Mouse (Mus musculus) central nervous system, embryonic 18 days (tissue): ENCODE results near the gene Cd69. TPM values are rescaled to one million over a fixed set of nuclear protein-coding genes. Genes with fewer than 3 reads are reported as not detected.

Experiments used
- polyA plus RNA-seq: library from polyadenylated mRNA; depleted of rRNA; stranded (reverse); fragments of >200 nt; gene quantifications from 2 replicates; pipeline ENCODE4 v1.2.3, GENCODE M21; 2012; rRNA removed

Gene Cd69
- polyA plus RNA-seq: 0.04 TPM in 1 of 2 replicates, not detected in the other

DNA sequence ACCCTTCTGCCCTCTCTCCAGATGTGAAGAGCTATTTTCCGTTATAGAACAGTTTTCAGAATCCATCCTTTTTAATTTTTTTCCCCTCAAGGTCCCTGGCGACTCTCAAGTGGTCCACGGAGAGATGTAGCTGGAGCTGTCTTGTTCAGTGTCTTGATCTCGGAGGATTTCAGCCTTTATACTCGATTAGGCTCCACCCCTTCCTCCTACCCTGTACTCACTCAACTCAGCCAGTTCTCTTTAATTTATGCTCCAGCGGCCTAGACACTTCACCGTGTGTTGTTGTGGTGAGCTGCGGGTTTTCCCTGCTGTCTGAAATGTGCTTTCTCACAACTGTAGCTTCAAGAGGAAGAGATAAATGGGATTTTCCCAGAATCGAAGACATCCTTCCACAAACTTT, at the start of gene Cd69:
Cd69 (minus strand) TSS at position 217 of the 400 bp plus-strand sequence.

Other genes starting within 250 kb of the Cd69 start
- 0.44 and 0.62 TPM in 2 replicates for gene Klrb1f, start 229.5 kb downstream of the Cd69 start, polyA plus RNA-seq
- gene Clec2e, start 174.5 kb downstream of the Cd69 start, polyA plus RNA-seq: 0.04 TPM in 1 of 2 replicates, not detected in the other
- gene Clec2d, start 94.8 kb downstream of the Cd69 start, polyA plus RNA-seq: 5.4 and 8.6 TPM in 2 replicates
- gene 4922502D21Rik, start 56.4 kb upstream of the Cd69 start, polyA plus RNA-seq: not detected in 2 replicates
- gene Clec12a, start 67.3 kb upstream of the Cd69 start, polyA plus RNA-seq: 0.08 and 0.59 TPM in 2 replicates
- 0.17 TPM in 2 replicates for gene Clec12b, start 110.4 kb upstream of the Cd69 start, polyA plus RNA-seq
- gene Clec1b, start 121.9 kb upstream of the Cd69 start, polyA plus RNA-seq: 0.36 and 0.49 TPM in 2 replicates
- gene Clec9a, start 133.4 kb upstream of the Cd69 start, polyA plus RNA-seq: 0.05 and 0.08 TPM in 2 replicates
- 0.71 and 0.79 TPM in 2 replicates for gene Clec1a, start 176.6 kb upstream of the Cd69 start, polyA plus RNA-seq
- gene Olr1, start 231.7 kb upstream of the Cd69 start, polyA plus RNA-seq: 0.01 TPM in 1 of 2 replicates, not detected in the other
- not detected in 2 replicates for gene Tmem52b, start 237.1 kb upstream of the Cd69 start, polyA plus RNA-seq